Mouse (Mus musculus): ENCODE measurements around the gene Lamp3.

DNA sequence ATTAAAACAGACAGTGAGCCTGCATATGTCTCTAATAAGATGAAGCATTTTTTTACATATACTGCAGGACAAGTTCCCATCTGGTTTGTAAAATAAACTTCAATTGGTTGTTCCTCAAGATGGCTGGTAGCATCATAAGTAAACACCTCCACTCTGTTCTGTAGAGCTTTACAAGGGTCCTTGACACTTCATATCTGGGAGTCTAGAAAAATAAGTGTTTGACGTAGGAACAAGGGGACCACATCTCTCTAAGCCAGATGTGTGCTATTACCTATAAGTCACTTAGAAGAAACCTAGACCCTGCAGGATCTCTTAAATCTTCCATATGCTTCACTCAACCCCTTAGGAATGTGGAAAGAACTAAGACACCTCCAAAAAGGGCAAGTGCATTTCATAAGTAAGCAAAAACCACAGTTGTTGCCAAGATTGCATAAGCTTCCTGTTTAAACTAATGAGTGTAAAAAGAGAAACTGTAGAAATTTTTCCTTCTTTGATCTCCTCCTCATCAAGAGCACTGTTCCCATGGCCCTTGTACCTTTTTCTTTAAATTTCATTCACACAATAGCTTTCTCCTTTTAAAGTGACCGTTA, 35.3 kb downstream of the Lamp3 start:
- TF ChIP-seq POLR2A (IDR thresholded peaks at IDR 0.05; ENCODE audit: insufficient read length, low read depth) (no peak), MYOD1 (IDR thresholded peaks at IDR 0.05; ENCODE audit: control insufficient read depth in 1 of 3, insufficient read length in 2 of 3, low read depth in 2 of 3) (no peak), USF1 (IDR thresholded peaks at IDR 0.05; ENCODE audit: low read depth) (no peak), MYOG (IDR thresholded peaks at IDR 0.05; ENCODE audit: control insufficient read depth in 1 of 3, insufficient read depth in 1 of 3, insufficient read length in 2 of 3, low read depth in 2 of 3) (no peak), SRF (IDR thresholded peaks at IDR 0.05; ENCODE audit: control insufficient read depth, insufficient read length, low read depth) (no peak), MAX (IDR thresholded peaks at IDR 0.05; ENCODE audit: low read depth) (no peak), POLR2AphosphoS2 (IDR thresholded peaks at IDR 0.05; ENCODE audit: insufficient read length, low read depth) (no peak)
